Mouse (Mus musculus) stomach, postnatal 0 days (tissue): ENCODE measurements around the gene Hist1h4d. TPM values are rescaled to one million over a fixed set of nuclear protein-coding genes. Genes with fewer than 3 reads are reported as not detected.
A peak's percentile ranks its signal among the peaks of the same experiment; 100 is the strongest.
"Not testable (repeated sequence)": the region's sequence is repeated elsewhere in the genome, so short reads cannot be mapped to it uniquely, and the experiment has no call there.

Experiments used
- ATAC-seq: fragments of 200-750 bp; cut with Nextera tagmentation; 2 replicates; pipeline ENCODE4 v1.8.0; 2017; ENCODE audit not compliant: low FRiP score, low TSS enrichment
- DNase-seq: peaks from one replicate; pipeline ENCODE4 v3.0.0-alpha.2; 2016; ENCODE audit warnings: low spot score
- H3K27ac ChIP-seq: fragments of 300-500 bp; sonication (generic); replicated peaks from 2 replicates; pipeline ENCODE4 v1.5.1; 2014; ENCODE audit warnings: mild to moderate bottlenecking, control low read depth
- H3K27me3 ChIP-seq: fragments of 300-500 bp; sonication (generic); 2 replicates; pipeline ENCODE4 v1.6.1; 2014; ENCODE audit warnings: low read length; ENCODE audit not compliant: control insufficient read depth, insufficient read depth
- H3K36me3 ChIP-seq: fragments of 300-500 bp; sonication (generic); 2 replicates; pipeline ENCODE4 v1.6.1; 2014; ENCODE audit warnings: low read length, mixed read lengths; ENCODE audit not compliant: control insufficient read depth, insufficient read depth
- H3K4me1 ChIP-seq: fragments of 300-500 bp; sonication (generic); replicated peaks from 2 replicates; pipeline ENCODE4 v1.6.1; 2014; ENCODE audit warnings: antibody characterized with exemption; ENCODE audit not compliant: control insufficient read depth, insufficient read depth
- H3K4me2 ChIP-seq: fragments of 300-500 bp; sonication (generic); replicated peaks from 2 replicates; pipeline ENCODE4 v1.6.1; 2014; ENCODE audit warnings: low read depth, mild to moderate bottlenecking, control low read depth, moderate library complexity
- H3K4me3 ChIP-seq: fragments of 300-500 bp; sonication (generic); 2 replicates; pipeline ENCODE4 v1.5.1; 2014; ENCODE audit warnings: low read depth, low read length, control low read depth
- H3K9ac ChIP-seq: fragments of 300-500 bp; sonication (generic); 2 replicates; pipeline ENCODE4 v1.6.1; 2014; ENCODE audit warnings: mild to moderate bottlenecking, low read length, control low read depth, mixed read lengths
- H3K9me3 ChIP-seq: fragments of 300-500 bp; sonication (generic); 2 replicates; pipeline ENCODE4 v1.6.1; 2016; ENCODE audit warnings: low read length; ENCODE audit not compliant: control insufficient read depth
- CTCF ChIP-seq: IDR thresholded peaks from 2 replicates; pipeline ENCODE4 v1.5.1; 2016; ENCODE audit warnings: antibody characterized with exemption, low read depth, mild to moderate bottlenecking, moderate library complexity
- EP300 ChIP-seq: optimal IDR thresholded peaks from 2 replicates; pipeline ENCODE3; 2016; ENCODE audit warnings: antibody characterized with exemption
- WGBS: fragments of 180-500 bp; shearing (Covaris S2); extraction: QIAGEN DNeasy Blood & Tissue Kit; methylation state at CpG from one replicate; pipeline ENCODE4 v1.1.7; 2014; 5-methylcytosine and 5-hydroxymethylcytosine counted together
- polyA plus RNA-seq: library from polyadenylated mRNA; unstranded; fragments of >200 nt; fragmentation: Nextera tagmentation; extraction: Ambion mirVana; gene quantifications from 2 replicates; pipeline ENCODE4 v1.2.1, GENCODE M21; 2015

The Hist1h4d gene
- 32.0 and 48.7 TPM in 2 replicates for polyA plus RNA-seq

- TF ChIP-seq EP300 (peak; percentile 91), CTCF (no peak)
- DNase-seq: peak; percentile 93
- H3K9ac ChIP-seq: peak within 1 kb of the TSS; percentile 66
- H3K27me3 ChIP-seq: no peaks in the 10 kb centered on the region
- H3K36me3 ChIP-seq: no peaks in the 10 kb centered on the region
- ATAC-seq: peak; percentile 88
- WGBS: under 1% methylated on average over 43 of the region's 43 CpGs
- H3K27ac ChIP-seq: peak within 1 kb of the TSS; percentile 65
- no peaks in the 10 kb centered on the region for H3K9me3 ChIP-seq
- peak within 1 kb of the TSS; percentile 63 for H3K4me2 ChIP-seq
- peak within 1 kb of the TSS; percentile 46 for H3K4me3 ChIP-seq
- H3K4me1 ChIP-seq: 0 out of 2 replicates have a peak, but pooled peaks cover 2% of the 10 kb centered on the region
Observed at GRCm38 (mm10) chr13:23581408-23582218, at the start of gene Hist1h4d. Hist1h4d (plus strand) TSS chr13:23581598.

GRCm38 (mm10) chr13:23532262-23533075 lies 48.9 kb upstream of the Hist1h4d start:
- H3K27me3 ChIP-seq: no peaks in the 10 kb centered on the region
- peak overlapping the region; percentile 60 for H3K4me3 ChIP-seq
- TF ChIP-seq EP300: no peak
- H3K4me1 ChIP-seq: no peaks in the 10 kb centered on the region
- peak overlapping the region; percentile 73 for H3K4me2 ChIP-seq
- 12% methylated on average over 9 of the region's 9 CpGs for WGBS
- DNase-seq: no peak
- peak overlapping the region; percentile 98 for H3K27ac ChIP-seq
- H3K9ac ChIP-seq: no peak overlapping the region
- ATAC-seq: no peak
- H3K9me3 ChIP-seq: no peaks in the 10 kb centered on the region
- H3K36me3 ChIP-seq: no peaks in the 10 kb centered on the region

GRCm38 (mm10) chr13:23533560-23534367 lies 47.6 kb upstream of the Hist1h4d start, which contains the start of gene Hist1h2af:
Hist1h2af (plus strand) TSS chr13:23533906.
- DNase-seq (peak; percentile 72), ATAC-seq (0 out of 2 replicates have a peak, but pooled peaks have one; percentile 36)
- H3K4me2 ChIP-seq: peak within 1 kb of the TSS; percentile 73
- H3K4me1 ChIP-seq, H3K9me3 ChIP-seq, H3K27me3 ChIP-seq, H3K36me3 ChIP-seq: not testable (repeated sequence)
- TF ChIP-seq CTCF: peak; percentile 2; the same call in 1 of the 2 replicates
- H3K4me3 ChIP-seq: peak within 1 kb of the TSS; percentile 45
- WGBS: under 1% methylated on average over 22 of the region's 53 CpGs
- peak within 1 kb of the TSS; percentile 74 for H3K27ac ChIP-seq
- H3K9ac ChIP-seq: peak within 1 kb of the TSS; percentile 57

GRCm38 (mm10) chr13:23534368-23535131 lies 46.8 kb upstream of the Hist1h4d start:
- Histone ChIP-seq H3K4me3 (peak overlapping the region; percentile 45), H3K27me3 (no peaks in the 10 kb centered on the region), H3K9me3 (no peaks in the 10 kb centered on the region), H3K4me2 (peak overlapping the region; percentile 73), H3K4me1 (no peaks in the 10 kb centered on the region), H3K36me3 (no peaks in the 10 kb centered on the region), H3K9ac (peak overlapping the region; percentile 57), H3K27ac (peak overlapping the region; percentile 74)
- DNase-seq (no peak), ATAC-seq (no peak)
- under 1% methylated on average over 15 of the region's 15 CpGs for WGBS
- no peak for TF ChIP-seq CTCF
- TF ChIP-seq EP300: no peak

- H3K4me1 ChIP-seq, H3K36me3 ChIP-seq, H3K9me3 ChIP-seq, H3K27me3 ChIP-seq: not testable (repeated sequence)
- Histone ChIP-seq H3K9ac (peak within 1 kb of the TSS; percentile 57), H3K4me3 (peak within 1 kb of the TSS; percentile 45), H3K4me2 (peak within 1 kb of the TSS; percentile 73), H3K27ac (peak within 1 kb of the TSS; percentile 74)
- peak; percentile 86 for DNase-seq
- under 1% methylated on average over 37 of the region's 62 CpGs for WGBS
- peak; percentile 87 for ATAC-seq
Observed at GRCm38 (mm10) chr13:23535137-23536075, 46.0 kb upstream of the Hist1h4d start, which contains the start of gene Hist1h3g. Hist1h3g (plus strand) TSS chr13:23535422.
